Mouse (Mus musculus) forebrain, embryonic 16.5 days (tissue): Measurements from ENCODE around the gene Kcnb1. TPM values are rescaled to one million over a fixed set of nuclear protein-coding genes. Genes with fewer than 3 reads are reported as not detected.

Experiments used
- ATAC-seq: fragments of 200-750 bp; cut with Nextera tagmentation; 2 replicates; pipeline ENCODE4 v1.8.0; 2017; ENCODE audit warnings: mild to moderate bottlenecking, moderate library complexity
- H3K27ac ChIP-seq: fragments of 300-500 bp; sonication (generic); 2 replicates; pipeline ENCODE4 v1.5.1; 2014; ENCODE audit warnings: low read length, control low read depth
- H3K27me3 ChIP-seq: fragments of 300-500 bp; sonication (generic); replicated peaks from 2 replicates; pipeline ENCODE4 v1.6.1; 2014; ENCODE audit warnings: low read length; ENCODE audit not compliant: control insufficient read depth, insufficient read depth
- H3K36me3 ChIP-seq: fragments of 300-500 bp; sonication (generic); 2 replicates; pipeline ENCODE4 v1.6.1; 2014; ENCODE audit not compliant: control insufficient read depth, insufficient read depth
- H3K4me1 ChIP-seq: fragments of 300-500 bp; sonication (generic); replicated peaks from 2 replicates; pipeline ENCODE4 v1.6.1; 2014; ENCODE audit warnings: low read length; ENCODE audit not compliant: control insufficient read depth, insufficient read depth
- H3K4me2 ChIP-seq: fragments of 300-500 bp; sonication (generic); 2 replicates; pipeline ENCODE4 v1.6.1; 2014; ENCODE audit warnings: mild to moderate bottlenecking, low read length, control low read depth
- H3K4me3 ChIP-seq: fragments of 300-500 bp; sonication (generic); replicated peaks from 2 replicates; pipeline ENCODE4 v1.5.1; 2014; ENCODE audit warnings: mild to moderate bottlenecking, low read length, control low read depth
- H3K9ac ChIP-seq: fragments of 300-500 bp; sonication (generic); replicated peaks from 2 replicates; pipeline ENCODE4 v1.6.1; 2014; ENCODE audit warnings: low read depth, low read length, control low read depth
- H3K9me3 ChIP-seq: fragments of 300-500 bp; sonication (generic); 2 replicates; pipeline ENCODE4 v1.6.1; 2016; ENCODE audit warnings: low read length; ENCODE audit not compliant: control insufficient read depth
- WGBS: fragments of 180-500 bp; shearing (Covaris S2); extraction: QIAGEN DNeasy Blood & Tissue Kit; methylation state at CpG from one replicate; pipeline ENCODE4 v1.1.7; 2014; 5-methylcytosine and 5-hydroxymethylcytosine counted together
- polyA plus RNA-seq: library from polyadenylated mRNA; unstranded; fragments of >200 nt; fragmentation: Nextera tagmentation; extraction: Ambion mirVana; gene quantifications from 2 replicates; pipeline ENCODE4 v1.2.1, GENCODE M21; 2015

Gene Kcnb1
- polyA plus RNA-seq, 1 experiment from 2014 or later, result 3.2 TPM

- no peak overlapping the region for H3K4me2 ChIP-seq
- 38% methylated on average over 8 of the region's 8 CpGs for WGBS
- H3K27me3 ChIP-seq, result no peaks in the 10 kb centered on the region
- no peak overlapping the region for H3K4me3 ChIP-seq
- H3K27ac ChIP-seq, result no peak overlapping the region
- ATAC-seq, result no peak
- H3K9ac ChIP-seq, result no peak overlapping the region
- no peaks in the 10 kb centered on the region for H3K9me3 ChIP-seq
- H3K36me3 ChIP-seq, result peaks cover 31% of the 10 kb centered on the region
- peaks cover 17% of the 10 kb centered on the region for H3K4me1 ChIP-seq
Measured at GRCm38 (mm10) chr2:167059536-167059935, 130.4 kb downstream of the Kcnb1 start.

GRCm38 (mm10) chr2:167058814-167059387 is 131.1 kb downstream of the Kcnb1 start:
- H3K36me3 ChIP-seq, result peaks cover 34% of the 10 kb centered on the region

GRCm38 (mm10) chr2:167058201-167058600 is 131.8 kb downstream of the Kcnb1 start:
- Histone ChIP-seq H3K4me1 (peaks cover 23% of the 10 kb centered on the region), H3K27me3 (no peaks in the 10 kb centered on the region), H3K4me3 (no peak overlapping the region), H3K36me3 (peaks cover 35% of the 10 kb centered on the region), H3K27ac (no peak overlapping the region), H3K9me3 (no peaks in the 10 kb centered on the region), H3K9ac (no peak overlapping the region), H3K4me2 (no peak overlapping the region)
- no peak for ATAC-seq
- 77% methylated on average over 3 of the region's 3 CpGs for WGBS

More at GRCm38 (mm10) chr2:167058814-167059387, 131.1 kb downstream of the Kcnb1 start:
- Histone ChIP-seq H3K9ac (no peak overlapping the region), H3K4me2 (no peak overlapping the region), H3K4me3 (no peak overlapping the region), H3K27me3 (no peaks in the 10 kb centered on the region), H3K9me3 (no peaks in the 10 kb centered on the region), H3K27ac (no peak overlapping the region), H3K4me1 (peaks cover 17% of the 10 kb centered on the region)
- ATAC-seq, result no peak
- 69% methylated on average over 3 of the region's 3 CpGs for WGBS

GRCm38 (mm10) chr2:167056942-167057323 is 133.0 kb downstream of the Kcnb1 start:
- Histone ChIP-seq H3K4me1 (peaks cover 24% of the 10 kb centered on the region), H3K9me3 (no peaks in the 10 kb centered on the region), H3K4me2 (no peak overlapping the region), H3K27ac (no peak overlapping the region), H3K36me3 (peaks cover 36% of the 10 kb centered on the region), H3K4me3 (no peak overlapping the region), H3K9ac (no peak overlapping the region), H3K27me3 (no peaks in the 10 kb centered on the region)
- 86% methylated on average over 5 of the region's 5 CpGs for WGBS
- ATAC-seq, result no peak

GRCm38 (mm10) chr2:167056210-167056941 is 133.6 kb downstream of the Kcnb1 start:
- WGBS, result 96% methylated on average over 15 of the region's 15 CpGs
- no peak overlapping the region for H3K4me3 ChIP-seq
- H3K27me3 ChIP-seq, result no peaks in the 10 kb centered on the region
- ATAC-seq, result no peak
- H3K36me3 ChIP-seq, result peaks cover 38% of the 10 kb centered on the region
- H3K4me2 ChIP-seq, result no peak overlapping the region
- no peaks in the 10 kb centered on the region for H3K9me3 ChIP-seq
- no peak overlapping the region for H3K27ac ChIP-seq
- peaks cover 19% of the 10 kb centered on the region for H3K4me1 ChIP-seq
- H3K9ac ChIP-seq, result no peak overlapping the region

GRCm38 (mm10) chr2:167055386-167055785 is 134.6 kb downstream of the Kcnb1 start:
- Histone ChIP-seq H3K27ac (no peak overlapping the region), H3K4me2 (no peak overlapping the region), H3K4me3 (no peak overlapping the region), H3K9ac (no peak overlapping the region), H3K9me3 (no peaks in the 10 kb centered on the region), H3K27me3 (no peaks in the 10 kb centered on the region), H3K36me3 (peaks cover 38% of the 10 kb centered on the region), H3K4me1 (peaks cover 11% of the 10 kb centered on the region)
- no peak for ATAC-seq
- 88% methylated on average over 15 of the region's 15 CpGs for WGBS

GRCm38 (mm10) chr2:167053127-167053844 is 136.7 kb downstream of the Kcnb1 start:
- ATAC-seq, result no peak
- Histone ChIP-seq H3K27me3 (no peaks in the 10 kb centered on the region), H3K4me3 (no peak overlapping the region), H3K9ac (no peak overlapping the region), H3K4me2 (no peak overlapping the region), H3K36me3 (peaks cover 43% of the 10 kb centered on the region), H3K9me3 (no peaks in the 10 kb centered on the region), H3K4me1 (peaks cover 8% of the 10 kb centered on the region), H3K27ac (no peak overlapping the region)
- 55% methylated on average over 9 of the region's 9 CpGs for WGBS

- Histone ChIP-seq H3K27ac (no peak overlapping the region), H3K4me2 (no peak overlapping the region), H3K9ac (no peak overlapping the region), H3K4me3 (no peak overlapping the region), H3K4me1 (peaks cover 8% of the 10 kb centered on the region), H3K9me3 (no peaks in the 10 kb centered on the region), H3K27me3 (no peaks in the 10 kb centered on the region), H3K36me3 (peaks cover 33% of the 10 kb centered on the region)
- ATAC-seq, result no peak
- 92% methylated on average over 8 of the region's 8 CpGs for WGBS
Measured at GRCm38 (mm10) chr2:167048698-167049358, 141.1 kb downstream of the Kcnb1 start.

GRCm38 (mm10) chr2:167048223-167048622 is 141.7 kb downstream of the Kcnb1 start:
- no peak overlapping the region for H3K4me3 ChIP-seq
- no peak for ATAC-seq
- 94% methylated on average over 10 of the region's 10 CpGs for WGBS
- no peak overlapping the region for H3K9ac ChIP-seq
- H3K36me3 ChIP-seq, result peaks cover 37% of the 10 kb centered on the region
- H3K9me3 ChIP-seq, result no peaks in the 10 kb centered on the region
- H3K27me3 ChIP-seq, result no peaks in the 10 kb centered on the region
- H3K4me1 ChIP-seq, result peaks cover 2% of the 10 kb centered on the region
- H3K27ac ChIP-seq, result no peak overlapping the region
- no peak overlapping the region for H3K4me2 ChIP-seq
